Mouse (Mus musculus): ENCODE results near the gene Hipk2. TPM values are rescaled to one million over a fixed set of nuclear protein-coding genes. Genes with fewer than 3 reads are reported as not detected.

Hipk2 gene
- polyA plus RNA-seq, 1 experiment from 2014 or later: 13.9 TPM

GRCm38 (mm10) chr6:38900479-38901126 lies 24.6 kb upstream of the Hipk2 start:
- H3K36me3 ChIP-seq: no peaks in the 10 kb centered on the region
- WGBS: 87% methylated on average over 4 of the region's 4 CpGs
- H3K4me1 ChIP-seq: no peaks in the 10 kb centered on the region
- no peak overlapping the region for H3K4me2 ChIP-seq
- no peaks in the 10 kb centered on the region for H3K9me3 ChIP-seq
- H3K9ac ChIP-seq: no peak overlapping the region
- ATAC-seq (ENCODE audit: insufficient number of reproducible peaks, low FRiP score, low TSS enrichment, low read depth): no peak
- H3K4me3 ChIP-seq: no peak overlapping the region
- H3K27ac ChIP-seq: no peak overlapping the region
- H3K27me3 ChIP-seq: no peaks in the 10 kb centered on the region

DNA sequence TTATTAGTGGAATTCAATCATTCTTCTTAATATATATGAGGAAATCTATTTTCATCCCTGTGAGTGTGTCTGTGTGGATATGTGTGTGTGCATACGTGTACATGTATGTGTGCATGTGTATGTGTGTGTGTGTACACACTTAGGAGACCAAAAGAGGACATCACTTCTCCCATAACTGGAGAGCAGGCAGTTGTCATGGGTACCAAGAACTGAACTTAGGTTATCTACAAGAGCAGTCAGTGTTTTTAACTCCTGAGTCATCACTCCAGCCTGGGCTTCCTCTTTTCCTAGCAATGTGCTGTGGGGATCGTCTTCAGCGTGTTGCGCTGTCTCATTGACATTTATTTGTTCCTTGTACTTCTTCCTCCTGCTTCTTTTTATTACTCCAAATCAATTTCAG lies 24.1 kb upstream of the Hipk2 start:
- H3K9ac ChIP-seq: no peak overlapping the region
- H3K36me3 ChIP-seq: no peaks in the 10 kb centered on the region
- H3K9me3 ChIP-seq: no peaks in the 10 kb centered on the region
- H3K27me3 ChIP-seq: no peaks in the 10 kb centered on the region
- H3K27ac ChIP-seq: no peak overlapping the region
- no peak overlapping the region for H3K4me2 ChIP-seq
- H3K4me1 ChIP-seq: no peaks in the 10 kb centered on the region
- H3K4me3 ChIP-seq: no peak overlapping the region
- no peak for ATAC-seq (ENCODE audit: insufficient number of reproducible peaks, low FRiP score, low TSS enrichment, low read depth)
- WGBS: 89% methylated on average over 4 of the region's 4 CpGs

DNA sequence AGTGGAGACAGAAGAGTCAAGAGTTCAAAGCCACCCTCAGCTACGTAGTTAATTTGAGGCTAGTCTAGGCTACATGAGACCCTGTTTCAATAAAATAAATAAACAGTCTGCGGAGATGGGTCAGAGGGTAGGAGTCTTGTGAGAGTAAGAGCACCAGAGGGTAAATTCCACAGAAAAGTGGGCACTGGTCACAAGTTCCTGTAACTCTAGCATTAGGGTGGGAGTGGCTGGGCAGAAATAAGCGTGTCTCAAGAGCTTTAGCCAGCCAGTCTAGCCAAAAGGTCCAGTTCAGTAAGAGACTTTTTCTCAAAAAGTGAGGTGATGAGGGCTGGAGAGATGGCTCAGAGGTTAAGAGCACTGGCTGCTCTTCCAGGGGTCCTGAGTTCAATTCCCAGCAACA lies 17.6 kb upstream of the Hipk2 start:
- Histone ChIP-seq H3K27ac (no peak overlapping the region), H3K36me3 (no peaks in the 10 kb centered on the region), H3K4me3 (no peak overlapping the region), H3K9ac (no peak overlapping the region), H3K9me3 (no peaks in the 10 kb centered on the region), H3K4me1 (no peaks in the 10 kb centered on the region), H3K27me3 (no peaks in the 10 kb centered on the region), H3K4me2 (no peak overlapping the region)
- 67% methylated on average over 3 of the region's 3 CpGs for WGBS
- ATAC-seq (ENCODE audit: insufficient number of reproducible peaks, low FRiP score, low TSS enrichment, low read depth): no peak

GRCm38 (mm10) chr6:38892017-38892416 lies 16.1 kb upstream of the Hipk2 start:
- H3K4me2 ChIP-seq: no peak overlapping the region
- H3K27ac ChIP-seq: no peak overlapping the region
- WGBS: 76% methylated on average over 2 of the region's 2 CpGs
- no peaks in the 10 kb centered on the region for H3K4me1 ChIP-seq
- H3K9ac ChIP-seq: no peak overlapping the region
- no peaks in the 10 kb centered on the region for H3K27me3 ChIP-seq
- no peaks in the 10 kb centered on the region for H3K36me3 ChIP-seq
- no peak overlapping the region for H3K4me3 ChIP-seq
- H3K9me3 ChIP-seq: no peaks in the 10 kb centered on the region
- ATAC-seq (ENCODE audit: insufficient number of reproducible peaks, low FRiP score, low TSS enrichment, low read depth): no peak

GRCm38 (mm10) chr6:38889156-38889555 lies 13.2 kb upstream of the Hipk2 start:
- no peak overlapping the region for H3K4me2 ChIP-seq
- H3K27me3 ChIP-seq: no peaks in the 10 kb centered on the region
- no peaks in the 10 kb centered on the region for H3K9me3 ChIP-seq
- no peak overlapping the region for H3K9ac ChIP-seq
- H3K27ac ChIP-seq: no peak overlapping the region
- no peak overlapping the region for H3K4me3 ChIP-seq
- 77% methylated on average over 6 of the region's 6 CpGs for WGBS
- no peaks in the 10 kb centered on the region for H3K36me3 ChIP-seq
- ATAC-seq (ENCODE audit: insufficient number of reproducible peaks, low FRiP score, low TSS enrichment, low read depth): no peak
- no peaks in the 10 kb centered on the region for H3K4me1 ChIP-seq

DNA sequence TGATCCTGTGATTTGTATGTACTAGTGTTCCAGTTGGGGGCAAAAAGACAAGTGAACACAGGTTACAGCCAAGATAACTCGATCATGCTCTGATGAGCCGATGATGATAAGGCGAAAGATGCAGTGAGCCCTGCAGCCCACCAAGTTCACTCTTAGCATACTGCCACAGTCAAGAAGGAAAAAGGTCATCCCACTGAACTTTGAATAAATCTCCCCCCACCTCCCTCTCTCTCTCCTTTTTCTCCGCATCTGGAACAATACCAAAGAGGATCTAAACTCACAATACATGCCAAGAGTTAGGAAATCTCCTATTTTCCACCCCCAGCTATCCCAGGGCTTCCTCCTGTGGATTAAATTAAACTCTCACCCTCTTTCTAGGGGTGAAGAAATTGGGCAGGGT lies 11.5 kb upstream of the Hipk2 start:
- ATAC-seq (ENCODE audit: insufficient number of reproducible peaks, low FRiP score, low TSS enrichment, low read depth): no peak

DNA sequence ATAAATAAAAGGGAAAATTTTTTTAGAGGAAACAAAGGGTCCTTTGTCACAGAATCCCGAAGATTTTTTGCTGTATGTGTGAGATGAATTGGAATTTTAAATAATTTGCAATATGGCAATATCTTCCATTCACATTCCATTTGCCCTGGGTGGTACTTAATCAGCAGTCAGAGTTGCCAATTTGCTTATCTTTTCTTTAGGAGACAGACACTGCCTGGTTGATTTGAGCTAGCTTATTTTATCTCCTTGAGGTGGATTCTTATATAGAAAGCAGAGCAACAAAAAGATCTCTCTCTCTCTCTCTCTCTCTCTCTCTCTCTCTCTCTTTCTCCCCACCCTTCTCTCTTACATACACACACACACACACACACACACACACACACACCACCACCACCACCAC lies 9.2 kb upstream of the Hipk2 start:
- H3K27me3 ChIP-seq: no peaks in the 10 kb centered on the region
- no peak overlapping the region for H3K9ac ChIP-seq
- 76% methylated on average over 1 of the region's 1 CpGs for WGBS
- no peaks in the 10 kb centered on the region for H3K9me3 ChIP-seq
- H3K4me1 ChIP-seq: peaks cover 17% of the 10 kb centered on the region
- no peak overlapping the region for H3K4me3 ChIP-seq
- H3K27ac ChIP-seq: no peak overlapping the region
- no peaks in the 10 kb centered on the region for H3K36me3 ChIP-seq
- H3K4me2 ChIP-seq: no peak overlapping the region
- no peak for ATAC-seq (ENCODE audit: insufficient number of reproducible peaks, low FRiP score, low TSS enrichment, low read depth)

More for the DNA sequence above, 11.5 kb upstream of the Hipk2 start:
- no peak overlapping the region for H3K4me2 ChIP-seq
- H3K4me3 ChIP-seq: no peak overlapping the region
- no peak overlapping the region for H3K9ac ChIP-seq
- H3K27me3 ChIP-seq: no peaks in the 10 kb centered on the region
- H3K4me1 ChIP-seq: peaks cover 15% of the 10 kb centered on the region
- H3K9me3 ChIP-seq: no peaks in the 10 kb centered on the region
- H3K27ac ChIP-seq: no peak overlapping the region
- no peaks in the 10 kb centered on the region for H3K36me3 ChIP-seq
- WGBS: 87% methylated on average over 4 of the region's 4 CpGs

- Histone ChIP-seq H3K36me3 (no peaks in the 10 kb centered on the region), H3K27ac (no peak overlapping the region), H3K4me3 (no peak overlapping the region), H3K4me2 (no peak overlapping the region), H3K9ac (no peak overlapping the region), H3K4me1 (peaks cover 17% of the 10 kb centered on the region), H3K27me3 (no peaks in the 10 kb centered on the region), H3K9me3 (no peaks in the 10 kb centered on the region)
- 68% methylated on average over 3 of the region's 3 CpGs for WGBS
- ATAC-seq (ENCODE audit: insufficient number of reproducible peaks, low FRiP score, low TSS enrichment, low read depth): no peak
Measured at GRCm38 (mm10) chr6:38884482-38884881, 8.5 kb upstream of the Hipk2 start.

GRCm38 (mm10) chr6:38882728-38883171 lies 6.8 kb upstream of the Hipk2 start:
- Histone ChIP-seq H3K27ac (no peak overlapping the region), H3K4me1 (peaks cover 17% of the 10 kb centered on the region), H3K9ac (no peak overlapping the region), H3K36me3 (no peaks in the 10 kb centered on the region), H3K4me2 (no peak overlapping the region), H3K4me3 (no peak overlapping the region), H3K9me3 (no peaks in the 10 kb centered on the region), H3K27me3 (no peaks in the 10 kb centered on the region)
- ATAC-seq (ENCODE audit: insufficient number of reproducible peaks, low FRiP score, low TSS enrichment, low read depth): no peak
- WGBS: 27% methylated on average over 6 of the region's 6 CpGs

- no peak overlapping the region for H3K27ac ChIP-seq
- ATAC-seq (ENCODE audit: insufficient number of reproducible peaks, low FRiP score, low TSS enrichment, low read depth): no peak
- WGBS: 59% methylated on average over 6 of the region's 6 CpGs
- H3K27me3 ChIP-seq: no peaks in the 10 kb centered on the region
- no peak overlapping the region for H3K4me3 ChIP-seq
- H3K4me2 ChIP-seq: no peak overlapping the region
- no peaks in the 10 kb centered on the region for H3K36me3 ChIP-seq
- H3K9ac ChIP-seq: no peak overlapping the region
- H3K4me1 ChIP-seq: peaks cover 22% of the 10 kb centered on the region
- no peaks in the 10 kb centered on the region for H3K9me3 ChIP-seq
Measured at GRCm38 (mm10) chr6:38881975-38882374, 6.0 kb upstream of the Hipk2 start.

DNA sequence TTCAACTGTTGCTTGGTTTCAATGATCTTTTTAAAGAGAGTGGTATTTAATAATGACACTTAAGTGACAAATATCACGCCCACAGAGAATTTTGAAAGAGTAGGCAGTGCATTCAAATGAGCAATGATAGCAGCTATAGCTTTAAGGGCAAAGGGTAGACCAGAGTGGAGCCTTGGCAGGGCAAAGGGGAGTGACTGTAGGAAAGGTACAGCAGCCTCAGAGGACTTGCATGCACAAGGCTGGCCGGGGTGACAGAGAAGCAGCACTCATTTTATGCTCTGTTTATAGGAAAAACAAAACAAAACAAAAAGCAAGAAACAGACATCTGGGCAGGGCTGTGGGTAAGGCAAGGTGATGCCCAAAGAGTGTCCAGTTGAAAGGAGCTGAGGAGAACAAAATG lies 5.5 kb upstream of the Hipk2 start:
- Histone ChIP-seq H3K4me3 (no peak overlapping the region), H3K27me3 (no peaks in the 10 kb centered on the region)
- ATAC-seq (ENCODE audit: insufficient number of reproducible peaks, low FRiP score, low TSS enrichment, low read depth): no peak

GRCm38 (mm10) chr6:38877674-38878073 lies 1.7 kb upstream of the Hipk2 start:
- H3K9me3 ChIP-seq: no peaks in the 10 kb centered on the region
- WGBS: 77% methylated on average over 2 of the region's 2 CpGs
- H3K36me3 ChIP-seq: no peaks in the 10 kb centered on the region
- ATAC-seq (ENCODE audit: insufficient number of reproducible peaks, low FRiP score, low TSS enrichment, low read depth): no peak
- no peak overlapping the region for H3K9ac ChIP-seq
- no peak overlapping the region for H3K27ac ChIP-seq
- H3K4me3 ChIP-seq: no peak overlapping the region
- no peak overlapping the region for H3K4me2 ChIP-seq
- no peaks in the 10 kb centered on the region for H3K27me3 ChIP-seq
- peaks cover 16% of the 10 kb centered on the region for H3K4me1 ChIP-seq

More for the DNA sequence above, 5.5 kb upstream of the Hipk2 start:
- H3K27ac ChIP-seq: no peak overlapping the region
- no peaks in the 10 kb centered on the region for H3K9me3 ChIP-seq
- no peak overlapping the region for H3K9ac ChIP-seq
- H3K4me2 ChIP-seq: no peak overlapping the region
- WGBS: 58% methylated on average over 2 of the region's 2 CpGs
- H3K36me3 ChIP-seq: no peaks in the 10 kb centered on the region
- H3K4me1 ChIP-seq: peaks cover 22% of the 10 kb centered on the region

Measured in limb, embryonic 15.5 days (tissue).